Mouse (Mus musculus): ENCODE results near the gene Uts2b. TPM values are rescaled to one million over a fixed set of nuclear protein-coding genes. Genes with fewer than 3 reads are reported as not detected.

Uts2b gene
- total RNA-seq (2014; rRNA removed): 2.0 and 3.8 TPM in 2 replicates
- polyA plus RNA-seq (2015; fragmentation: Nextera tagmentation; extraction: Ambion mirVana): 7.4 and 8.8 TPM in 2 replicates

DNA sequence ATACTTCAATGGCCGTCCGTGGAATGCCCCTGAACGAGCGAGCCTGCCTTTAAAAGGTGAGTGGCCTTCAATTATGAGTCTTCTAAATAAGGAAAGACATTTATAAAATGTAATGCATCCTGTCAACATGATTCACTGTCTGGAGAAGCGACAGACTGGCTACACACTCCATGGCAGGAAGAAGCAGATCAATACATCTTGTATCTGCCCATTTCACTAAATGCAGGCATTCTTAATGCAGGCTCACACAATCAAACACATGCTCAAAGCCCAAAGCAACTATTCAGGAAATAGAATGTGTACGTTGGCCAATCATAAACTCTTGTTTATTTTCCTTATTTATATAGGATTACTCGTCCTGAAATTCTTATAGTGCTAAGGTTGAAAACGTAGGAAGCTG, at the start of gene Uts2b:
Uts2b (minus strand) TSS at position 49 of the 400 bp plus-strand sequence.
- Histone ChIP-seq H3K9me3 (ENCODE audit: low read length) (no peaks in the 10 kb centered on the region), H3K4me1 (ENCODE audit: insufficient read depth, low read length) (no peaks in the 10 kb centered on the region), H3K4me2 (ENCODE audit: low read depth, low read length) (no peak within 1 kb of the TSS), H3K36me3 (ENCODE audit: insufficient read depth, low read length) (no peaks in the 10 kb centered on the region), H3K4me3 (ENCODE audit: low read length) (no peak within 1 kb of the TSS), H3K27me3 (ENCODE audit: insufficient read depth, low read length) (no peaks in the 10 kb centered on the region), H3K9ac (replicated peaks; ENCODE audit: low read length) (no peak within 1 kb of the TSS), H3K27ac (no peak within 1 kb of the TSS)
- no peak for TF ChIP-seq CTCF (IDR thresholded peaks at IDR 0.05; ENCODE audit: low read depth)
- DNase-seq (ENCODE audit: low spot score): no peak
- no peak for ATAC-seq
- WGBS: 82% methylated on average over 8 of the region's 8 CpGs

DNA sequence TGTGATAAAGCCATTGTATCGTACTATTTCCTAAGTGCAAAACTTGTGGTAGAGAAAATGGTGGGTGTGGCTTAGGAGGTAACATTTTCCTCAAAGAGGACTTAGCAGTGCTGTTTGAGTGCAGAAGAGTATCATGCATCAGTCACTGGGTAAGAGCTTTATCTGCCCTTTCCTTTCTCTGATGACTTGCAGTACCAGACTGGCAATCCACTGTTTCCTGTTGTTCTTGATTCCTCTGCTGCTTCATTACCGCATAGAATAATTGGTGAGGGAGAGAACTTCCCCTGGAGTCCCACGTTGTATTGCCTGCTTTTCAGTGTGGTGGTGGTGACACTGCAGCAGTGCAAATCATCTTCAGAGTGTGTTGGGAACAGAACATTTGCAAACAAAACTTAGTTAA, 47.6 kb upstream of the Uts2b start:
- WGBS: 87% methylated on average over 3 of the region's 3 CpGs
- DNase-seq (ENCODE audit: low spot score) (no peak), ATAC-seq (no peak)
- H3K36me3 ChIP-seq (ENCODE audit: insufficient read depth, low read length): peaks cover 24% of the 10 kb centered on the region
- H3K4me2 ChIP-seq (ENCODE audit: low read depth, low read length): no peak overlapping the region
- peaks cover 5% of the 10 kb centered on the region; the same call in 1 of the 2 replicates for H3K9me3 ChIP-seq (ENCODE audit: low read length)
- H3K4me1 ChIP-seq (ENCODE audit: insufficient read depth, low read length): no peaks in the 10 kb centered on the region
- no peak overlapping the region for H3K9ac ChIP-seq (replicated peaks; ENCODE audit: low read length)
- H3K4me3 ChIP-seq (ENCODE audit: low read length): no peak overlapping the region
- H3K27me3 ChIP-seq (ENCODE audit: insufficient read depth, low read length): no peaks in the 10 kb centered on the region
- H3K27ac ChIP-seq: no peak overlapping the region
- TF ChIP-seq CTCF (IDR thresholded peaks at IDR 0.05; ENCODE audit: low read depth): no peak

DNA sequence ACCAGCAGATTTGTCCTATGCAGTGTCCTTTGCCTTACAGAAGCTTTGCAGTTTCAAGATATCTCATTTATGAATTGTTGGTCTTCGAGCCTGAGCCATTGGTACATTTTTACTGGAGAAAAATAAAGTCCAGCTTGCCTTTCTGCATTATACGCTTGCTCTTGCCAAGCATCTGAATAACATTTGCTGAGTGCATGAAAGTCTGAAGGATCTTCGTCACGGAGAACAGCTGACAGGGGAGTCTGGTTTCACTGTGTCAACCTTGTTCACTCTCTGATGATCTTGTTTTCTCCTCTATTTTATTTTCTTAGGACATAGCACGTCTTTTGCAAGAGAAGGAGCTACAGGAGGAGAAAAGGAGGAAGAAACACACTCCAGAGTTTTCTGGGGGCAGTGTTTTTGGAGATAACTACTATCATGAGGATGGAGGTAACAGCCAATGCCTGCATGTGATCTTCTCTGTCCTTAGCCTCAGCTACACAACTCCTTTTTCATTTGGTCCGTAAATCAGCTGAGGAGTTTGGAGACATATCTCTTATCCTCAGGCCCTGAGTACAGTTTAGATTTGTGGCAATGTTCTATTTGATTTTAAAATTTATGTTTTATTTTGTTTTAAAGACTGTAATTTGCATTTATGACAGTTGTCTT, 47.0 kb upstream of the Uts2b start:
- H3K36me3 ChIP-seq (ENCODE audit: insufficient read depth, low read length): peaks cover 18% of the 10 kb centered on the region; the same call in 1 of the 2 replicates
- H3K4me1 ChIP-seq (ENCODE audit: insufficient read depth, low read length): no peaks in the 10 kb centered on the region
- WGBS: 94% methylated on average over 6 of the region's 6 CpGs
- TF ChIP-seq CTCF (IDR thresholded peaks at IDR 0.05; ENCODE audit: low read depth): no peak
- ATAC-seq (no peak), DNase-seq (ENCODE audit: low spot score) (no peak)
- H3K27ac ChIP-seq: no peak overlapping the region
- H3K9ac ChIP-seq (replicated peaks; ENCODE audit: low read length): no peak overlapping the region
- no peak overlapping the region for H3K4me2 ChIP-seq (ENCODE audit: low read depth, low read length)
- H3K9me3 ChIP-seq (ENCODE audit: low read length): no peaks in the 10 kb centered on the region
- H3K27me3 ChIP-seq (ENCODE audit: insufficient read depth, low read length): no peaks in the 10 kb centered on the region
- no peak overlapping the region for H3K4me3 ChIP-seq (ENCODE audit: low read length)

DNA sequence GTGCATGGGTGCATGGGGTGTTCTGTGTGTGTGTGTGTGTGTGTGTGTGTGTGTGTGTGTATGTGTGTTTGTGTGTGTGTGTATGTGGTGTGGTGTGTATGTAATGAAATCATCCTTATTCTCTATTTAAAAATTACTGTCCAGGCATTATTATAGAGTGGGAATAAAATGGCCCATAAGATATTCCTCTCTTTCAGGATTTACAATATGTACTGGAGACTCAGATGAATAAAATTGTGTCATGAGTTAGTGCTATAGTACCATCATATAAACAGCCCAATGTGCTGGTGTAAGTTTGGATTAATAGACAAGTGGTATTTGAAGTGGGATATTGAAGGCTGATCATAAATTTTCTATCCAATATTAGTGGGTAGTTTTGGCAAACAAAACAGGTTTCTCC, 34.1 kb upstream of the Uts2b start:
- no peak for ATAC-seq
- no peak for DNase-seq (ENCODE audit: low spot score)
- no peak for TF ChIP-seq CTCF (IDR thresholded peaks at IDR 0.05; ENCODE audit: low read depth)
- Histone ChIP-seq H3K4me1 (ENCODE audit: insufficient read depth, low read length) (no peaks in the 10 kb centered on the region), H3K4me3 (ENCODE audit: low read length) (no peak overlapping the region), H3K27me3 (ENCODE audit: insufficient read depth, low read length) (no peaks in the 10 kb centered on the region), H3K36me3 (ENCODE audit: insufficient read depth, low read length) (peaks cover 10% of the 10 kb centered on the region), H3K9ac (replicated peaks; ENCODE audit: low read length) (no peak overlapping the region), H3K9me3 (ENCODE audit: low read length) (no peaks in the 10 kb centered on the region), H3K4me2 (ENCODE audit: low read depth, low read length) (no peak overlapping the region), H3K27ac (no peak overlapping the region)

DNA sequence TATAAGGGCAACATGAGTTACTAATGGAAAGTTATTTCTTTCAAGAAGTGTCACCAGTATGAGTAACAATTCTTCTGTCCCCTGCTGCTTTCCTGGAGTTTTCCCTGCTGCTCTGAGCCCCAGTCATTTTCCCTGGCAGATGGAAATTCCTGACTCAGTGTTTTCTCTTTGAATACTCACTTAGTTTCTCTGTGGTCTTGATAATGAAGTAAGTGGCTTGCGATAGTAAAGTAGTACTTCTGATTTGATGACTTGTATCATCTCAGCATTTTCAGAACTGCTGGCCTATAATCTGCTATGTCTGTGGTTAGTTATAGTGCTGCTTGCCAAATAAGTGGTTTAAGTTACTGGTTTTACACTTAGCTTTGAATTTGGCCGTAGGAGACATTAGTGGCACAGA, 31.5 kb upstream of the Uts2b start:
- Histone ChIP-seq H3K4me1 (ENCODE audit: insufficient read depth, low read length) (no peaks in the 10 kb centered on the region), H3K27me3 (ENCODE audit: insufficient read depth, low read length) (no peaks in the 10 kb centered on the region), H3K36me3 (ENCODE audit: insufficient read depth, low read length) (no peaks in the 10 kb centered on the region), H3K4me3 (ENCODE audit: low read length) (no peak overlapping the region), H3K4me2 (ENCODE audit: low read depth, low read length) (no peak overlapping the region), H3K9ac (replicated peaks; ENCODE audit: low read length) (no peak overlapping the region), H3K27ac (no peak overlapping the region), H3K9me3 (ENCODE audit: low read length) (no peaks in the 10 kb centered on the region)
- DNase-seq (ENCODE audit: low spot score) (no peak), ATAC-seq (no peak)
- WGBS: 83% methylated on average over 2 of the region's 2 CpGs
- no peak for TF ChIP-seq CTCF (IDR thresholded peaks at IDR 0.05; ENCODE audit: low read depth)

DNA sequence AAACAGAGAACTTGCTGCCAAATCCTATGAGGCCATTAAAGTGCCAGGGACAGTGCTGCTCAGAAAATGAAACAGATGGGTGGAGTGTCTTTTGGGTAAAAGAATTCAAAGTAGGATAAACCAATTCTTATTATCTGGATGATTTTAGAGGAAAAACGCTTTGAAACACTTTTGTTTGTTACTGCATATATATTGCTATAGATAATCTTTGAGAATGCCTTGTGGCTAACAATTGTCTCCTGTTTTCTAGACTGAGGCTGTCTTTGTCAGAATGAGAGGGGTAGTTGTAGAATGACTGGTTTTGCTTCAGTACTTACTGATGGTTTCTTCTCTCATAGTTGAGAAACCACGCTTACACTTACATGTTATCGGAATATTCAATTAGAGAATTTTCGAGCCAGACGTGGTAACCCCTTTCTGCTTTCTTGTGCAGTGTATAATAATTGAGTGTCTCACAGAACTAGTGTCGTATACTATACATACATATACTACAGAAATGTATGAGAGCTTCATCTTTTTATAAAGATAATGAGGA, 29.7 kb upstream of the Uts2b start:
- no peak for DNase-seq (ENCODE audit: low spot score)
- WGBS: 87% methylated on average over 6 of the region's 6 CpGs

GRCm38 (mm10) chr16:27399026-27399718, 29.1 kb upstream of the Uts2b start:
- Histone ChIP-seq H3K9ac (replicated peaks; ENCODE audit: low read length) (no peak overlapping the region), H3K9me3 (ENCODE audit: low read length) (no peaks in the 10 kb centered on the region), H3K36me3 (ENCODE audit: insufficient read depth, low read length) (no peaks in the 10 kb centered on the region), H3K4me3 (ENCODE audit: low read length) (no peak overlapping the region), H3K27ac (no peak overlapping the region), H3K4me2 (ENCODE audit: low read depth, low read length) (no peak overlapping the region), H3K4me1 (ENCODE audit: insufficient read depth, low read length) (no peaks in the 10 kb centered on the region), H3K27me3 (ENCODE audit: insufficient read depth, low read length) (no peaks in the 10 kb centered on the region)
- no peak for ATAC-seq
- WGBS: 93% methylated on average over 3 of the region's 3 CpGs
- TF ChIP-seq CTCF (IDR thresholded peaks at IDR 0.05; ENCODE audit: low read depth): no peak
- no peak for DNase-seq (ENCODE audit: low spot score)

More for the DNA sequence above, 29.7 kb upstream of the Uts2b start:
- Histone ChIP-seq H3K4me3 (ENCODE audit: low read length) (no peak overlapping the region), H3K4me2 (ENCODE audit: low read depth, low read length) (no peak overlapping the region), H3K27ac (no peak overlapping the region), H3K27me3 (ENCODE audit: insufficient read depth, low read length) (no peaks in the 10 kb centered on the region), H3K4me1 (ENCODE audit: insufficient read depth, low read length) (no peaks in the 10 kb centered on the region), H3K36me3 (ENCODE audit: insufficient read depth, low read length) (no peaks in the 10 kb centered on the region), H3K9ac (replicated peaks; ENCODE audit: low read length) (no peak overlapping the region), H3K9me3 (ENCODE audit: low read length) (no peaks in the 10 kb centered on the region)
- no peak for ATAC-seq
- no peak for TF ChIP-seq CTCF (IDR thresholded peaks at IDR 0.05; ENCODE audit: low read depth)
